Mouse (Mus musculus): ENCODE data around the gene Dmwd. TPM values are rescaled to one million over a fixed set of nuclear protein-coding genes. Genes with fewer than 3 reads are reported as not detected.
A peak's percentile ranks its signal among the peaks of the same experiment; 100 is the strongest.

Dmwd gene
- polyA plus RNA-seq, 1 experiment from 2014 or later: 5.4 TPM

DNA sequence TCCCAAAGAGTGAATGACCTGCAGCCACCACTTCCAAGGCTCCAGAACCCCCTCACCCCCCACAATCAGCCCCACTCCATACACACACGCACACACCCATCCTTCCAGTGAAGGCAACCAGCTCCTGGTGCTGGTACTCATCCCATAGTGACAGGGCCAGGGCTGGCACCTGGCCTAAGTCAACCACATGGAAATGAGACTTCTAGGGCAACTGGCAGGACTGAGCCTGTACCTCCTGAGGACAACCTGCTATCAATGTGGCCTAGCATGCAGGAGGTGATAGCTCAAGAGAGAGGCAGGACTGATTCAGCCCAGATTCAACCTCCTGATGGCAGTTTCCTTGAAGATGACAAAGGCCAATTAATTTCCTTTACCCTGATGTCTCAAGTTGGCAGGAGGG is 24.3 kb downstream of the Dmwd start:
- 0 out of 2 replicates have a peak, but pooled peaks cover 6% of the 10 kb centered on the region for H3K4me1 ChIP-seq (replicated peaks; ENCODE audit: control insufficient read depth, insufficient read depth, low read length)
- no peaks in the 10 kb centered on the region for H3K9me3 ChIP-seq (ENCODE audit: control insufficient read depth)
- H3K9ac ChIP-seq (ENCODE audit: low read depth, low read length): no peak overlapping the region
- H3K36me3 ChIP-seq (ENCODE audit: control insufficient read depth, insufficient read depth): no peaks in the 10 kb centered on the region
- no peak for TF ChIP-seq CTCF (IDR thresholded peaks at IDR 0.05; ENCODE audit: low read depth)
- H3K4me3 ChIP-seq (ENCODE audit: low read depth, low read length): no peak overlapping the region
- H3K4me2 ChIP-seq (replicated peaks; ENCODE audit: low read depth): no peak overlapping the region
- H3K27me3 ChIP-seq (replicated peaks; ENCODE audit: control insufficient read depth, insufficient read depth, low read length): no peaks in the 10 kb centered on the region
- 86% methylated on average over 1 of the region's 1 CpGs for WGBS
- ATAC-seq: no peak
- H3K27ac ChIP-seq (ENCODE audit: low read depth, low read length): no peak overlapping the region

DNA sequence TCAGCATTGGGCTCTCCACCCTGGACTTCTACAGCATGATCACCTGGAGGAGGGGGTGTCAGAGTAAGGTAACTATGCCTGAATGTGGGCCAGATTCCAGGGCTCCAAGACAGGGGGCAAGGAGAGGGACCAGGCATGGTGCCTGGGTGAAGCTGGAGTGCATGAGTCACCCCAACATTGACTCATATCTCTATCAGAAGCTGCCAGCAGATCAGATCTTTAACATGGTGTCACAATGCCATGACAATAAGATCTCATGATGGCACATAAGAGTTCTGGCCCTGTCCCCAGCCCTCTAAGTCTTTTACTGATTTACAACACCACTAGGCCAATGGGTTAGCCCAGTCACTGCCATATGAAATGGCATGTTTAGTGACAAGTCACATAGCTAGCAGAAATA is 27.7 kb downstream of the Dmwd start:
- Histone ChIP-seq H3K27ac (ENCODE audit: low read depth, low read length) (no peak overlapping the region), H3K4me2 (replicated peaks; ENCODE audit: low read depth) (no peak overlapping the region), H3K4me1 (replicated peaks; ENCODE audit: control insufficient read depth, insufficient read depth, low read length) (no peaks in the 10 kb centered on the region), H3K36me3 (ENCODE audit: control insufficient read depth, insufficient read depth) (no peaks in the 10 kb centered on the region), H3K27me3 (replicated peaks; ENCODE audit: control insufficient read depth, insufficient read depth, low read length) (no peaks in the 10 kb centered on the region), H3K9me3 (ENCODE audit: control insufficient read depth) (no peaks in the 10 kb centered on the region), H3K4me3 (ENCODE audit: low read depth, low read length) (no peak overlapping the region), H3K9ac (ENCODE audit: low read depth, low read length) (no peak overlapping the region)
- no peak for TF ChIP-seq CTCF (IDR thresholded peaks at IDR 0.05; ENCODE audit: low read depth)
- ATAC-seq: peak; percentile 34

GRCm38 (mm10) chr7:19104486-19104885 is 28.5 kb downstream of the Dmwd start:
- no peak for TF ChIP-seq CTCF (IDR thresholded peaks at IDR 0.05; ENCODE audit: low read depth)
- no peak for ATAC-seq
- Histone ChIP-seq H3K4me2 (replicated peaks; ENCODE audit: low read depth) (no peak overlapping the region), H3K27me3 (replicated peaks; ENCODE audit: control insufficient read depth, insufficient read depth, low read length) (no peaks in the 10 kb centered on the region), H3K36me3 (ENCODE audit: control insufficient read depth, insufficient read depth) (no peaks in the 10 kb centered on the region), H3K27ac (ENCODE audit: low read depth, low read length) (no peak overlapping the region), H3K4me1 (replicated peaks; ENCODE audit: control insufficient read depth, insufficient read depth, low read length) (no peaks in the 10 kb centered on the region), H3K9me3 (ENCODE audit: control insufficient read depth) (no peaks in the 10 kb centered on the region), H3K9ac (ENCODE audit: low read depth, low read length) (no peak overlapping the region), H3K4me3 (ENCODE audit: low read depth, low read length) (no peak overlapping the region)
- 66% methylated on average over 2 of the region's 2 CpGs for WGBS

DNA sequence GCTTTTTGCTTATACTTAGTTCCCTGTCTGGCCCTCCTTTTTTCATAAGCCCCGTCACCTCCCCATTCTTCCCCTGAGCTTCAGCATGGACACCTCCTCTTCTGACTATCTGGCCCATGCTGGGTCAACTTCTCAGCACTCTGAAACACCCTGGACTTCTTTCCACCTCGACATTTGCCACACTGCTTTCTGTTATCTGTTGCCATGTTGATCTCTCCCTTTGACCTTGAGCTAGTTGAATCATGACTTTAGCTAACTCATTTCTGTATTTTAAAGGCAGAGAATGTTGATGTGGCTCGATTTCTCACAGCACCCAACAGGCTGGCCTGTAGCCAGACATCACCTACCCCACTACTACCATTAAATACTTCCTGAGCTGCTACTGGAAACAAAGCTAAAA is 31.4 kb downstream of the Dmwd start:
- no peak overlapping the region for H3K4me2 ChIP-seq (replicated peaks; ENCODE audit: low read depth)
- H3K27me3 ChIP-seq (replicated peaks; ENCODE audit: control insufficient read depth, insufficient read depth, low read length): no peaks in the 10 kb centered on the region
- no peak overlapping the region for H3K27ac ChIP-seq (ENCODE audit: low read depth, low read length)
- 46% methylated on average over 3 of the region's 3 CpGs for WGBS
- no peaks in the 10 kb centered on the region for H3K9me3 ChIP-seq (ENCODE audit: control insufficient read depth)
- no peaks in the 10 kb centered on the region for H3K4me1 ChIP-seq (replicated peaks; ENCODE audit: control insufficient read depth, insufficient read depth, low read length)
- no peak for ATAC-seq
- no peak for TF ChIP-seq CTCF (IDR thresholded peaks at IDR 0.05; ENCODE audit: low read depth)
- H3K4me3 ChIP-seq (ENCODE audit: low read depth, low read length): no peak overlapping the region
- H3K36me3 ChIP-seq (ENCODE audit: control insufficient read depth, insufficient read depth): no peaks in the 10 kb centered on the region
- no peak overlapping the region for H3K9ac ChIP-seq (ENCODE audit: low read depth, low read length)

- H3K27me3 ChIP-seq (replicated peaks; ENCODE audit: control insufficient read depth, insufficient read depth, low read length): no peaks in the 10 kb centered on the region
- no peaks in the 10 kb centered on the region for H3K4me1 ChIP-seq (replicated peaks; ENCODE audit: control insufficient read depth, insufficient read depth, low read length)
- no peak overlapping the region for H3K27ac ChIP-seq (ENCODE audit: low read depth, low read length)
- no peak overlapping the region for H3K4me3 ChIP-seq (ENCODE audit: low read depth, low read length)
- no peak overlapping the region for H3K9ac ChIP-seq (ENCODE audit: low read depth, low read length)
- TF ChIP-seq CTCF (IDR thresholded peaks at IDR 0.05; ENCODE audit: low read depth): no peak
- no peaks in the 10 kb centered on the region for H3K36me3 ChIP-seq (ENCODE audit: control insufficient read depth, insufficient read depth)
- no peak for ATAC-seq
- WGBS: 85% methylated on average over 1 of the region's 1 CpGs
- no peak overlapping the region for H3K4me2 ChIP-seq (replicated peaks; ENCODE audit: low read depth)
- H3K9me3 ChIP-seq (ENCODE audit: control insufficient read depth): no peaks in the 10 kb centered on the region
These were observed 33.5 kb downstream of the Dmwd start for GRCm38 (mm10) chr7:19109565-19109964.

DNA sequence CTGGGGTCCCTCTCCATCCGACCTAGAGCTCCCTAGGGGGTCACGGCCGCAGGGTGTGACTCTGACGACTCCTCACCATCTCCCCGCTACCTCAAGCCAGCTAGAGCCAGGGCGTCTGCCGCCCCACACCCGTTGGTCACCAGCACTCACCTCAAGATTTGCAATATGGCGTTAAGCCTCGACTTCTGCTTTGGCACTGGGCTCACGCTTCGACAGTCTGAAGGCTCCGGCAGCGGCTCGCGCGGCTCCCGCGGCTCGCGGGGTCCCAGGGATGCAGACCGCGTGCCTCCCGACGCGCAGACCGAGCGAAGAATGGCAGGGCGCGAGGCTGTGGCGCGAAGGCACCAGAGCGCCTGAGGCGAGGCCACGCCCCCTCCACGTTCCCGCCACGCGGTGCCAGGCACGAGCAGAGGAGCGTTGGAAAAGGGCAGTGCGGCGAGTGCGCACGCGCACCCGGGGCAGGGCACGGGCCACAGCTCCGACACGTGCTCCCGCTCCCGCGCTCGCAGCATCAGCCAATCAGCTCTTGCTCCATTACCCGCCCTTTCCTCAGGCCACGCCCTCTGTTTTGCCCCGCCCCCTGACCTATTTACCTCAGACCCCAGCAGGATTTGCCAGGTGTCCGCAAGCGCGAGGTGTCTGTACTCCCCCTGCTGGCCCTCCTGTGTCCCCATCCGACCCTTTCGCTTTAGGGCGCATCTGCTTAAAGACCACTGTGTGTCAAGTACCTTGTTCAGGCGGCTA is 42.2 kb downstream of the Dmwd start, which contains the start of gene Gm4969:
Gene Gm4969 (minus strand): TSS at position 341 of the 744 bp plus-strand sequence.
- Histone ChIP-seq H3K27me3 (replicated peaks; ENCODE audit: control insufficient read depth, insufficient read depth, low read length) (peaks cover 4% of the 10 kb centered on the region; the same call in 1 of the 2 replicates), H3K4me1 (replicated peaks; ENCODE audit: control insufficient read depth, insufficient read depth, low read length) (no peaks in the 10 kb centered on the region), H3K4me2 (replicated peaks; ENCODE audit: low read depth) (peak within 1 kb of the TSS; percentile 40), H3K9ac (ENCODE audit: low read depth, low read length) (no peak within 1 kb of the TSS), H3K4me3 (ENCODE audit: low read depth, low read length) (0 out of 2 replicates have a peak within 1 kb of the TSS, but pooled peaks have one; percentile 3), H3K9me3 (ENCODE audit: control insufficient read depth) (no peaks in the 10 kb centered on the region), H3K36me3 (ENCODE audit: control insufficient read depth, insufficient read depth) (no peaks in the 10 kb centered on the region), H3K27ac (ENCODE audit: low read depth, low read length) (no peak within 1 kb of the TSS)
- TF ChIP-seq CTCF (IDR thresholded peaks at IDR 0.05; ENCODE audit: low read depth): peak; percentile 53
- 27% methylated on average over 64 of the region's 64 CpGs for WGBS
- peak; percentile 43 for ATAC-seq

All from intestine, postnatal 0 days (tissue).